Mouse (Mus musculus): ENCODE results near the gene Txndc5. TPM values are rescaled to one million over a fixed set of nuclear protein-coding genes. Genes with fewer than 3 reads are reported as not detected.

Txndc5 gene
- total RNA-seq, 2 experiments from 2014 or later: 22.1 to 35.0 TPM

- TF ChIP-seq CTCF (IDR thresholded peaks at IDR 0.05): no peak
These were observed 10.7 kb upstream of the Txndc5 start for GRCm38 (mm10) chr13:38539192-38539900.

GRCm38 (mm10) chr13:38537521-38537920 is 8.9 kb upstream of the Txndc5 start:
- no peak overlapping the region for H3K27ac ChIP-seq

More at GRCm38 (mm10) chr13:38539192-38539900, 10.7 kb upstream of the Txndc5 start:
- no peak overlapping the region for H3K27ac ChIP-seq
- intact Hi-C loops (cut with DNase I): no loop called here
- H3K4me3 ChIP-seq: no peak overlapping the region
- no peak for DNase-seq

GRCm38 (mm10) chr13:38534731-38535130 is 6.1 kb upstream of the Txndc5 start:
- no peak for DNase-seq
- Histone ChIP-seq H3K4me3 (no peak overlapping the region), H3K27ac (no peak overlapping the region)
- intact Hi-C loops (cut with DNase I): no loop called here
- no peak for TF ChIP-seq CTCF (IDR thresholded peaks at IDR 0.05)

More at GRCm38 (mm10) chr13:38537521-38537920, 8.9 kb upstream of the Txndc5 start:
- no peak overlapping the region for H3K4me3 ChIP-seq
- intact Hi-C loops (cut with DNase I): no loop called here
- TF ChIP-seq CTCF (IDR thresholded peaks at IDR 0.05): no peak
- DNase-seq: no peak

GRCm38 (mm10) chr13:38534016-38534415 is 5.4 kb upstream of the Txndc5 start:
- Histone ChIP-seq H3K27ac (peak overlapping the region; percentile 69), H3K4me3 (no peak overlapping the region)
- no peak for DNase-seq
- no peak for TF ChIP-seq CTCF (IDR thresholded peaks at IDR 0.05)
- intact Hi-C loops (cut with DNase I): no loop called here

GRCm38 (mm10) chr13:38533461-38533860 is 4.8 kb upstream of the Txndc5 start:
- H3K27ac ChIP-seq: peak overlapping the region; percentile 69
- peak; percentile 76 for DNase-seq
- intact Hi-C loops (cut with DNase I): no loop called here
- H3K4me3 ChIP-seq: no peak overlapping the region
- no peak for TF ChIP-seq CTCF (IDR thresholded peaks at IDR 0.05)

GRCm38 (mm10) chr13:38531498-38531897 is 2.9 kb upstream of the Txndc5 start:
- TF ChIP-seq CTCF (IDR thresholded peaks at IDR 0.05): no peak
- H3K27ac ChIP-seq: no peak overlapping the region
- intact Hi-C loops (cut with DNase I): no loop called here
- no peak overlapping the region for H3K4me3 ChIP-seq
- DNase-seq: no peak

GRCm38 (mm10) chr13:38529576-38529975 is 952 bp upstream of the Txndc5 start:
- no peak overlapping the region for H3K4me3 ChIP-seq
- intact Hi-C loops (cut with DNase I): loop anchor here (5.0 kb wide), 1 partner anchor 53 kb away; no protein-coding TSS in a partner anchor
- no peak for TF ChIP-seq CTCF (IDR thresholded peaks at IDR 0.05)
- DNase-seq: no peak
- H3K27ac ChIP-seq: peak overlapping the region; percentile 97; the same call in 1 of the 2 replicates

- H3K4me3 ChIP-seq: peak overlapping the region; percentile 98
- peak overlapping the region; percentile 97 for H3K27ac ChIP-seq
- no peak for TF ChIP-seq CTCF (IDR thresholded peaks at IDR 0.05)
- intact Hi-C loops (cut with DNase I): loop anchor here (5.0 kb wide), 1 partner anchor 54 kb away; no protein-coding TSS in a partner anchor
- DNase-seq: peak; percentile 92
These were observed 600 bp downstream of the Txndc5 start for GRCm38 (mm10) chr13:38527797-38528650.

GRCm38 (mm10) chr13:38527041-38527796 is 1.4 kb downstream of the Txndc5 start:
- no peak for TF ChIP-seq CTCF (IDR thresholded peaks at IDR 0.05)
- intact Hi-C loops (cut with DNase I): loop anchor here (5.0 kb wide), 1 partner anchor 55 kb away; no protein-coding TSS in a partner anchor
- H3K27ac ChIP-seq: peak overlapping the region; percentile 97
- DNase-seq: no peak
- H3K4me3 ChIP-seq: peak overlapping the region; percentile 98

- intact Hi-C loops (cut with DNase I): loop anchor here (5.0 kb wide), 1 partner anchor 56 kb away; no protein-coding TSS in a partner anchor
- no peak overlapping the region for H3K27ac ChIP-seq
- no peak overlapping the region for H3K4me3 ChIP-seq
- no peak for TF ChIP-seq CTCF (IDR thresholded peaks at IDR 0.05)
- no peak for DNase-seq
These were observed 2.5 kb downstream of the Txndc5 start for GRCm38 (mm10) chr13:38526116-38526515.

- intact Hi-C loops (cut with DNase I): loop anchor here (5.0 kb wide), 1 partner anchor 57 kb away; no protein-coding TSS in a partner anchor
- no peak for DNase-seq
- H3K4me3 ChIP-seq: no peak overlapping the region
- no peak for TF ChIP-seq CTCF (IDR thresholded peaks at IDR 0.05)
- H3K27ac ChIP-seq: no peak overlapping the region
These were observed 3.4 kb downstream of the Txndc5 start for GRCm38 (mm10) chr13:38525261-38525660.

GRCm38 (mm10) chr13:38523231-38523630 is 5.4 kb downstream of the Txndc5 start:
- no peak overlapping the region for H3K4me3 ChIP-seq
- peak overlapping the region; percentile 48 for H3K27ac ChIP-seq
- peak; percentile 67 for DNase-seq
- intact Hi-C loops (cut with DNase I): no loop called here
- no peak for TF ChIP-seq CTCF (IDR thresholded peaks at IDR 0.05)
